ENCODE assay signal across 21 mouse cellular contexts in the genomic region with DNA sequence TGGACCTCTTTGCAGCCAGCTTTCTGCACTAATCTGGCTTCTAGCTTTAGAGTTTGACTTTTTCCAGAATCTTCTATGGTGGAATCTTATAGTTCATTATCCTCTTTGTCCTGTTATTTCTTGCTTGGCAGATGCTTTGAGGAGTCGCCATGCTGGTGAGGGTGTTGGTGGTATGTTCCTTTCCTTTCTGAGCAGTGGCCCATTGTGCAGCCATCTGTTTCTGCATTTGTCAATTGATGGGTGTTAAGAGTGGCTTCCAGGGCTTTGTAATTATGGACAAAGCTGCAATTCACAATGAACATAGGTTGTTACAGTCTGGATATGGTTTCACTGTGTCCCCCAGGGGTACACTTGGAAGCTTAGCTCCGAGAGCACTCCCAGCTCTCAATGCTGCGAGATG. TPM values are rescaled to one million over a fixed set of nuclear protein-coding genes. Genes with fewer than 3 reads are reported as not detected.
DNase-seq lines count a peak whose midpoint lies in the region; ATAC-seq lines count a peak whose summit lies in the region.
"Had no signal": no experiment of that assay in that cellular context is flagged by ENCODE, and none has a peak within 500 bp of the region (broad histone marks: within the 10 kb centered on the region; RNA-seq: fewer than 3 reads in every experiment).

No protein-coding gene starts in this region.

- no peaks in the 10 kb centered on the region for H3K36me3 ChIP-seq in forebrain, embryonic 14.5 days (ENCODE audit: control insufficient read depth, insufficient read depth, low read length)
- no peaks in the 10 kb centered on the region for H3K36me3 ChIP-seq in forebrain, embryonic 15.5 days
- H3K36me3 ChIP-seq: embryonic facial prominence, embryonic 10.5 days; forebrain, embryonic 10.5 days; heart, embryonic 12.5 days; hindbrain, embryonic 10.5 days; intestine, embryonic 15.5 days had no signal

- H3K4me1 ChIP-seq in forebrain, embryonic 14.5 days (ENCODE audit: control insufficient read depth, insufficient read depth, low read length): no peaks in the 10 kb centered on the region
- H3K4me1 ChIP-seq in forebrain, embryonic 15.5 days: no peaks in the 10 kb centered on the region
- H3K4me1 ChIP-seq: embryonic facial prominence, embryonic 10.5 days had no signal

- H3K9me3 ChIP-seq in forebrain, embryonic 14.5 days (replicated peaks; ENCODE audit: control insufficient read depth, low read length): no peaks in the 10 kb centered on the region
- no peaks in the 10 kb centered on the region for H3K9me3 ChIP-seq in forebrain, embryonic 15.5 days
- H3K9me3 ChIP-seq: embryonic facial prominence, embryonic 10.5 days; forebrain, embryonic 10.5 days; heart, embryonic 12.5 days; hindbrain, embryonic 10.5 days; intestine, embryonic 15.5 days had no signal

- H3K27me3 ChIP-seq in forebrain, embryonic 14.5 days (replicated peaks; ENCODE audit: control insufficient read depth, insufficient read depth, low read length): no peaks in the 10 kb centered on the region
- no peaks in the 10 kb centered on the region for H3K27me3 ChIP-seq in forebrain, embryonic 15.5 days
- H3K27me3 ChIP-seq: heart, embryonic 12.5 days; intestine, embryonic 15.5 days had no signal

- no peak overlapping the region for H3K27ac ChIP-seq in forebrain, embryonic 14.5 days (ENCODE audit: low read depth, low read length)
- H3K27ac ChIP-seq in forebrain, embryonic 15.5 days (replicated peaks): no peak overlapping the region
- H3K27ac ChIP-seq: embryonic facial prominence, embryonic 10.5 days; forebrain, embryonic 10.5 days; gastrocnemius, adult 2 months; hindbrain, embryonic 10.5 days; hindbrain, embryonic 14.5 days; intestine, embryonic 15.5 days had no signal

- peak; percentile 23 for DNase-seq in cerebellum, adult 11 months
- no peak for DNase-seq in cerebellum, postnatal 10 days
- peak; percentile 28 for DNase-seq in forebrain, embryonic 14.5 days (ENCODE audit: low spot score)
- peak; percentile 44 for DNase-seq in layer of hippocampus, adult 9-11 months
- no peak for DNase-seq in layer of hippocampus, adult 8-10 months (ENCODE audit: low spot score in 2 of 2)
- no peak for DNase-seq in adrenal gland, adult (ENCODE audit: inconsistent age in 2 of 2, low spot score in 1 of 2)
- DNase-seq: adrenal gland, postnatal 14 days; gastrocnemius, adult 2 months; gastrocnemius, postnatal 25 days; kidney, adult 18-20 months had no signal

- no peak for ATAC-seq in forebrain, embryonic 14.5 days
- no peak for ATAC-seq in forebrain, embryonic 15.5 days (replicated peaks)
- no peak for ATAC-seq in erythroblast, adult 5-6 weeks (replicated peaks; ENCODE audit: low FRiP score, poor library complexity, severe bottlenecking)
- ATAC-seq: forebrain, embryonic 16.5 days; intestine, embryonic 15.5 days had no signal

- H3K4me2 ChIP-seq in forebrain, embryonic 14.5 days (ENCODE audit: low read length): no peak overlapping the region
- H3K4me2 ChIP-seq in forebrain, embryonic 15.5 days (replicated peaks): no peak overlapping the region
- H3K4me2 ChIP-seq: heart, embryonic 12.5 days; hindbrain, embryonic 14.5 days; intestine, embryonic 15.5 days had no signal

- H3K9ac ChIP-seq in forebrain, embryonic 14.5 days (ENCODE audit: low read length): no peak overlapping the region
- H3K9ac ChIP-seq in forebrain, embryonic 15.5 days (replicated peaks): no peak overlapping the region
- H3K9ac ChIP-seq: heart, embryonic 12.5 days; hindbrain, embryonic 14.5 days; intestine, embryonic 15.5 days had no signal

- WGBS in forebrain, embryonic 14.5 days: 54% methylated on average over 3 of the region's 3 CpGs
- 51% methylated on average over 3 of the region's 3 CpGs for WGBS in forebrain, embryonic 15.5 days

- no peak overlapping the region for H3K4me3 ChIP-seq in forebrain, embryonic 14.5 days (ENCODE audit: low read depth, low read length)
- no peak overlapping the region for H3K4me3 ChIP-seq in forebrain, embryonic 15.5 days
- H3K4me3 ChIP-seq: embryonic facial prominence, embryonic 10.5 days; erythroblast, embryonic 14.5 days; forebrain, embryonic 10.5 days; gastrocnemius, adult 2 months; heart, embryonic 12.5 days; hindbrain, embryonic 10.5 days; intestine, embryonic 15.5 days had no signal

RNA-seq across cellular contexts. Expression of gene Il34, which starts 41.1 kb away (rescaled TPM):
- 2.2 and 4.2 TPM in 2 replicates for polyA plus RNA-seq in forebrain, embryonic 14.5 days (2014; fragmentation: Nextera tagmentation; extraction: Ambion mirVana)
- 2.5 and 3.4 TPM in 2 replicates for polyA plus RNA-seq in forebrain, embryonic 15.5 days (2015; fragmentation: Nextera tagmentation; extraction: Ambion mirVana)
- total RNA-seq in layer of hippocampus, adult 8-10 months (2022): 10 to 100 TPM; 57.8 to 86.8 (median 69.6) TPM
- total RNA-seq in erythroblast, adult 5-6 weeks (2015; ENCODE audit: low replicate concordance): not detected in 2 replicates
- total RNA-seq in erythroblast, adult 5-6 weeks (2017; ENCODE audit: low replicate concordance): 0.43 TPM in 1 of 2 replicates, not detected in the other
- total RNA-seq: granulocyte monocyte progenitor cell, adult 5-6 weeks had no signal
- polyA plus RNA-seq: erythroblast, embryonic 14.5 days had no signal

RNA-seq across cellular contexts. Expression of gene Mtss1l, which starts 43.4 kb away (rescaled TPM):
- polyA plus RNA-seq in forebrain, embryonic 14.5 days (2014; fragmentation: Nextera tagmentation; extraction: Ambion mirVana): 16.5 and 20.1 TPM in 2 replicates
- polyA plus RNA-seq in forebrain, embryonic 15.5 days (2015; fragmentation: Nextera tagmentation; extraction: Ambion mirVana): 22.5 and 32.2 TPM in 2 replicates
- 100 to 1,000 TPM; 209 to 246 (median 223) TPM for total RNA-seq in layer of hippocampus, adult 8-10 months (2022)
- not detected in 2 replicates for total RNA-seq in erythroblast, adult 5-6 weeks (2015; ENCODE audit: low replicate concordance)
- 0.26 TPM in 1 of 2 replicates, not detected in the other for total RNA-seq in erythroblast, adult 5-6 weeks (2017; ENCODE audit: low replicate concordance)
- total RNA-seq: granulocyte monocyte progenitor cell, adult 5-6 weeks had no signal

Comparison
In these comparisons a context has a peak if more than half of its experiments do, and no peak if none do; other contexts are left out.
1. DNase-seq: peak in cerebellum, adult 11 months (single experiment), forebrain, embryonic 14.5 days (single experiment) and layer of hippocampus, adult 9-11 months (single experiment); none in cerebellum, postnatal 10 days (0 of 2), layer of hippocampus, adult 8-10 months (0 of 2) and adrenal gland, adult (0 of 2).
2. RNA of gene Il34, which starts 41.1 kb away (total RNA-seq): 57.8 to 86.8 TPM in layer of hippocampus, adult 8-10 months; 0.43 TPM in erythroblast, adult 5-6 weeks; every median in the first group is over 10 times any median in the second.
3. RNA of gene Mtss1l, which starts 43.4 kb away (total RNA-seq): 209 to 246 TPM in layer of hippocampus, adult 8-10 months; 0.26 TPM in erythroblast, adult 5-6 weeks; every median in the first group is over 100 times any median in the second.